Mouse (Mus musculus): ENCODE measurements around the gene Slc7a15.
"Not testable (repeated sequence)": the region's sequence is repeated elsewhere in the genome, so short reads cannot be mapped to it uniquely, and the experiment has no call there.

The Slc7a15 gene

DNA sequence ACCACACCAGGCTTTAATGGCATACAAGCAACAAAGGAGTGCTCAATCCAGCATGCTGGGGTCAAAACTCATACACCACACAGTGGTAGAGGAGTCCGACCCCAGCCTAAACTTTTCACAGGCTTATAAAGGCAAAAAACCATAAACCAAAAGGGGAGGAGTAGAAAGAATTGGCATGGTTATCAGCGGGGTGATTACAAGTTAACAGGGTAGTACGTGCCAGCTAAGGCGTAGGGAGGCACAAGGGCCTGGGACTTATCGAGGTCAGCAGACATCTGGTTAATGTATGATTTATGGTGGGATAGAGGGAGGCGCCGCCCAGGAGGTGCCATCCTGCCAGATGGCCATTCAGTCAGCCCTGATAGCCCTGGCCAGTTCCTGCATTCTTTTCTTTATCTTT is at the start of gene Slc7a15:
Gene Slc7a15 (minus strand): TSS at position 101 of the 400 bp plus-strand sequence.
- DNase-seq (ENCODE audit: low read depth, low spot score) = not testable (repeated sequence)

DNA sequence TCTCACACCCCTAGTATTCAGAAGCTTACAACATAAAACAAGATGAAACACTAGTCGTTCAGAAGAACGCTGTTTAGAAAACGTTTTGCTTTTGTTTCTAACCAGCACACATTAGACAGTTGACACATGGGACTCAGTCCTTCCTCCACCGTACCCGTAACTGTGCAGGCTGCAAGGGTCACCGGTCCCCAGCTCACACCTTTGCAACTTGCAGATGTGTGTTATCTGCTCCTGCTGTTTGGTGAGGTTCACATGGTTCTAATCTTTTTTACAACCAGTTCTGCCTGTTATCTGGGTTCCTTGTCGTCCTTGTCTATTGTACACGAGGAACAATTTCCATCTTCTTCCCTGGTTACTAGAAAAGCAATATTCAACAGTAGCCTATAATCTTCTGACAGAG is 49.3 kb upstream of the Slc7a15 start:
- DNase-seq (ENCODE audit: low read depth, low spot score) = not testable (repeated sequence)

GRCm38 (mm10) chr12:8641425-8641735 is 42.5 kb upstream of the Slc7a15 start:
- DNase-seq (ENCODE audit: low read depth, low spot score) = no peak

- DNase-seq (ENCODE audit: low read depth, low spot score) = peak; percentile 95
These were observed 42.0 kb upstream of the Slc7a15 start for GRCm38 (mm10) chr12:8640711-8641424.

DNA sequence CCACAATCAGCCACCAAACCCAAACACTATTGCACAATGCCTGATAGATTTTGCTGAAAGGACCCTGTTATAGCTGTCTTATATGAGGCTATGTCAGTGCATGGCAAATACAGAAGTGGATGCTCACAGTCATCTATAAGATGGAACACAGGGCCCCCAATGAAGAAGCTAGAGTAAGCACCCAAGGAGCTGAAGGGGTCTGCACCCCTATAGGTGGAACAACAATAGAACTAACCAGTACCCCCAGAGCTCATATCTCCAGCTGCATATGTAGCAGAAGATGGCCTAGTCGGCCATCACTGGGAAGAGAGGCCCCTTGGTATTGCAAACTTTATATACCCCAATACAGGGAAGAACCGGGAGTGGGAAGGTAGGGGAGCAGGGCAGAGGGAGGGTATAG is 41.3 kb upstream of the Slc7a15 start:
- not testable (repeated sequence) for DNase-seq (ENCODE audit: low read depth, low spot score)

GRCm38 (mm10) chr12:8638411-8639087 is 39.7 kb upstream of the Slc7a15 start:
- peak; percentile 80 for DNase-seq (ENCODE audit: low read depth, low spot score)

- no peak for DNase-seq (ENCODE audit: low read depth, low spot score)
These were observed 38.1 kb upstream of the Slc7a15 start for GRCm38 (mm10) chr12:8636945-8637344.

DNA sequence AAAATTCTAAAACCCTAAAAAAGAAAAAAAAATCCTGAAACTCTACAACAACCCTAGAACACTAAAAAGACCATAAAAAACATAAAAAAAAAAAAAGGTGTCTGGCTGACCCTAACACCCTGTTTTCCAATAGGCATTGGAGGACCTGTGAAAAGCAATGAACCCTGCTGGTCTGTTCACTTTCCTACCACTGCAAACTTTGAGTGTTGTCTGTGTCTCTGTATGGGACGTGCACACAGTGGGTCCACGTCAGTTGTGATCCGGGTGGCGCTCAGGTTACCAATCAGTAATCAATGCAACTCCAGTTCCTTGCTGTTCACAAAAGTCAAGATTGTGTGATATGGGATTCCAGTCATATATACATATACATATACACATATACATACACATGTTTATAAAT is 36.7 kb upstream of the Slc7a15 start:
- no peak for DNase-seq (ENCODE audit: low read depth, low spot score)

- DNase-seq (ENCODE audit: low read depth, low spot score) = no peak
These were observed 35.4 kb upstream of the Slc7a15 start for GRCm38 (mm10) chr12:8634306-8634705.

DNA sequence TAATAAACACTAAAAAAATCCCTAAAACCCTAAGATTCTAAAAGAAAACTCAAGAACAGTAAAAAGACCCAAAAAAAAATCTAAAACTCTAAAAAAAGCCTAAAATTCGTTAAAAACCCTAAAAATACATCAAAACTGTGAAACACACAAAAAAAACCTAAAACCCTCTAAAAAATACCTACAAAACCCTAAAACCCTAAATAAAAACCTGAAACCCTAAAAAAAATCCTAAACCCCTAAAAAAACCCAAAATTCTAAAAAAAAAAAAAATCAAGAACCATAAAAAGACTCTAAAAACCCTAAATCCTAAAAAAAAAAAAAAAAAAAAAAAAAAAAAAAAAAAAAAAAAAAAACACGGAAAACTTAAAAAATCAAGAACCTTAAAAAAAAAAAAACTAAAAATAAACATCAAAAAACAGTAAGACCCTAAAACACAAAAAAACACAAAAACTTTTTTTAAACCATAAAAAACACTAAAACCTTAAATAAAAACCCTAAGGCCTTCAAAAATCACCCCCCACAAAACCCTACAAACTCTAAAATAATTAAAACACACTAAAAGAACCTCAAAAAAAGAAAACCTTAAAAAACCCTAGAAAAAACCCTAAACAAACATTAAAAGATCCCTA is 34.0 kb upstream of the Slc7a15 start:
- no peak for DNase-seq (ENCODE audit: low read depth, low spot score)

DNA sequence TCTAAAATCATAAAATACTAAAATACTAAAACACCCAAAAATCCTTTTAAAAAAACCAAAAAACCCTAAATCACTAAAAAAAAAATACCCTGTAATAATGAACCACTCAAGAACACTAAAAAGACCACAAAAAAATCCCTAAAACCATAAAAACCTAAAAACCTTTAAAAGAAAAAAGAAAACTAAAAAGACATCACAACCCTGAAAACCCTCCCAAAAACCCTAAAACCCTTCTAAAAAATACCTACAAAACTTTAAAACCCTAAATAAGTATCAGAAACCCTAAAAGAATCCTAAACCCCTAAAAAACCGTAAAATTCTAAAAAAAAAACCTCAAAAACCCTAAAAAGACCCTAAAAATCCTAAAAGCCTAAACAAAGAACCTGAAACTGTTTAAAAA is 32.8 kb upstream of the Slc7a15 start:
- no peak for DNase-seq (ENCODE audit: low read depth, low spot score)

DNA sequence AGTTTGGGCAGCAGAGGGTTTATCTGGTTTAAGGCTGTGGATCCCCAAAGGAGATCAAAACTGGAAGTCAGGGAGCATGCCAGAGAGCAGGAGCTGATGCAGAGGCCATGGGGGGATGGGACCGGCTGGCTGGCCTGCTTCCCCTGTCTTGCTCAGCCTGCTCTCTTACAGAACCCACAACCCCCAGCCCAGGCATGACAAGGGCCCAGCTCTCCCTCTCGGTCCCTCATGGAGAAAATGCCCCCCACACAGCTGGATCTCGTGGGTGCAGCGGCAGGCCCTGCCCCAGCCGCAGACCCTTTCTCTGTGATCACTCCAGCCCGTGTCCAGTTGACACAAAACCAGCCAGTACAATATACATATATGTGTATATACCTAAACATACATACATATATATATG is 30.7 kb upstream of the Slc7a15 start:
- DNase-seq (ENCODE audit: low read depth, low spot score) = no peak

DNA sequence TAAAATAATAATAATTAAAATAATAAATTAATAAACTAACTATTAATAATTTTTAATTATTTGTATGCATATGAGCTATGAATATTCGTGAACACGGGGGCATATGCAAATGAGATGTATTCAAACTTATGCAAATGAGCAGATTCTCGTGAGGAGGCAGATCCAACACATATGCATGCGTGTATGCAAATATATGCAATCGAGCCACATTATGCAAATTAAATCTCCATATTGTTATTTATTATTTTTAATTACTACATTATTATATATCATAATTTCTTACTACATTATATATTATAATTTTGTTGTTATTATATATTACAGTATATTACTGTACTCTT is 21.8 kb upstream of the Slc7a15 start:
- no peak for DNase-seq (ENCODE audit: low read depth, low spot score)

DNA sequence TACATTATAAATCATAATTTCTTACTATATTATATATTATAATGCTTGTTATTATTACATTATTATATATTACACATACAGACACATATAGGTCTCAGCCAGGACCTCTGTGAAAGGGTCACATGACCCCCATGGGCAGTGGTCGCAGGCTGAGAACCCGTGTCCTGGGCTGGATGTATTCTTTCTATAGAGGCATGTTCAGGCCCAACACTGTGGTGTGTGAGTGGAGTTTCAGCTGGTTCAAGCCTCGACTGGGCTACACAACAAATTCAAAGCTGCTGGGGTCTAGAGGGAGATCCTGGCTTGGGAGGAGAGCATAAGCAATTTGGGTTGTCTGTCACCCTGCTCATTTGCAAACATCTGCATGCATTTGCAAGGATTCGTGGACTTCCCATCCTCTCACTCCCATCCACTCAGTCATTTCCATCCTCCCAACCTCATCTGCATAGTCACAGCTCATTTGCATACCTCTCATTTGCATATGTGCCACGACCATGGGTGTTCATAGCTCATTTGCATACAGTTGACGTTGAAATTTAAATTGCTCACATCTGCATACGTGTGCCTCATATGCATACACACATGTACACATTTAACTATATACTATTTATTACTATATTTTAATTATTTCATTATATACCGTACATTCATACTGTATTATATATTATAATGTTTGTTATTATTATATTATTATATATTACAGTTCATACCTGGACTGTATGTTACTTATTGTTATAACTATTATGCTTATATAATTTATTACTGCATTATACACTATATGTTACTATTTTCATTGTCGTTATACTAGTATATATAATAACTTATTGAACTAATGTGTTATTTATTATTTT is 21.2 kb upstream of the Slc7a15 start:
- no peak for DNase-seq (ENCODE audit: low read depth, low spot score)

DNA sequence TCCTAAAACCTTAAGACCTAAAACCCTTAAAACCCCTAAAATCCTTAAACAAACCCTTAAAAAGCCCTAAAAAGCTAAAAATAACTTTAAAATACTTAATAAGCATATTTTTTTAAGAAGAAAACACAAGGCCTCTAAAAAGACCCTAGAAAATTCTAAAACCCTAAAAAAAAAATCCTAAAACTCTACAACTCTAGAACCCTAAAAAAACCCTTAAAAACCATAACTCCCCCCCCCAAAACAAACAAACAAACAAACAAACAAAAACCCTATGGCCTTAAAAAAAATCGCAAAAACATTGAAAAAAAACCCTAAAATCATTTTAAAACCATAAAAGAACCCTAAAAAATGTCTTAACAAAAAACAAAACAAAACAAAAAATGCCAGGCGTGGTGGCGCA is 19.4 kb upstream of the Slc7a15 start:
- no peak for DNase-seq (ENCODE audit: low read depth, low spot score)

- DNase-seq (ENCODE audit: low read depth, low spot score) = no peak
These were observed 10.2 kb upstream of the Slc7a15 start for GRCm38 (mm10) chr12:8609070-8609469.

GRCm38 (mm10) chr12:8595611-8596010 is 3.3 kb downstream of the Slc7a15 start:
- DNase-seq (ENCODE audit: low read depth, low spot score) = no peak

- not testable (repeated sequence) for DNase-seq (ENCODE audit: low read depth, low spot score)
These were observed 7.5 kb downstream of the Slc7a15 start for GRCm38 (mm10) chr12:8591326-8591725.

GRCm38 (mm10) chr12:8573405-8573804 is 25.5 kb downstream of the Slc7a15 start:
- no peak for DNase-seq (ENCODE audit: low read depth, low spot score)

DNA sequence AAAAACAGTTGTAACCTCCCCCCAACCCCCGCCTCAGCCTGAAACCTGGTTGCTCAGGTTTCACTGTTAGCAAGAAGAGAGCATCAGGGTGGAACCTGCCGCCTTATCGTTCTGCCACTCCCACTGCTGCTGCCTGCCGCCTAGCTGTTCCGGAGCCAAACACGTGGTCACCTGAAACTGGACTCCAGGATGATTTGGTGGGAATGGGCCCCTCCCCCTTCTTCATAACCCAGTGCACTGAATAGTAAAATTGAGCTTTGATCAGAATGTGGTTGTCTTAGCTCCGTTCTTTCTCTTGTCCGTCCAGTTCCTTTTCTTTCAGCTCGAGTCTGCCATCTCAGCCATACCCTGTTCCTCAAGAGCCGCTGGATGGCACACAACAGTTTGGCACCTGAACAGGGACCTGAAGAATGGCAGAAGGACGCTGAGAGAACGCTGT is 26.9 kb downstream of the Slc7a15 start:
- DNase-seq (ENCODE audit: low read depth, low spot score) = not testable (repeated sequence)

- DNase-seq (ENCODE audit: low read depth, low spot score) = not testable (repeated sequence)
These were observed 27.5 kb downstream of the Slc7a15 start for GRCm38 (mm10) chr12:8571287-8571902.

- DNase-seq (ENCODE audit: low read depth, low spot score) = not testable (repeated sequence)
These were observed 36.7 kb downstream of the Slc7a15 start for GRCm38 (mm10) chr12:8562213-8562612.
